Mouse (Mus musculus) intestine, embryonic 14.5 days (tissue): Measurements from ENCODE around the gene Rcbtb2. TPM values are rescaled to one million over a fixed set of nuclear protein-coding genes. Genes with fewer than 3 reads are reported as not detected.
A peak's percentile ranks its signal among the peaks of the same experiment; 100 is the strongest.

Experiments
- ATAC-seq: fragments of 200-750 bp; cut with Nextera tagmentation; replicated peaks from 2 replicates; pipeline ENCODE4 v1.8.0; 2017; ENCODE audit warnings: low read depth, moderate number of reproducible peaks, moderate TSS enrichment, moderate library complexity; ENCODE audit not compliant: low FRiP score, low TSS enrichment
- DNase-seq: peaks from one replicate; pipeline ENCODE4 v3.0.0-alpha.2; 2018; ENCODE audit warnings: low spot score
- H3K27ac ChIP-seq: fragments of 300-500 bp; sonication (generic); 2 replicates; pipeline ENCODE4 v1.5.1; 2014; ENCODE audit warnings: low read depth, mild to moderate bottlenecking, control low read depth
- H3K27me3 ChIP-seq: fragments of 300-500 bp; sonication (generic); replicated peaks from 2 replicates; pipeline ENCODE4 v1.6.1; 2014; ENCODE audit warnings: low read length, control low read depth; ENCODE audit not compliant: control insufficient read depth, insufficient read depth
- H3K36me3 ChIP-seq: fragments of 300-500 bp; sonication (generic); 2 replicates; pipeline ENCODE4 v1.6.1; 2014; ENCODE audit warnings: low read length, control low read depth; ENCODE audit not compliant: control insufficient read depth, insufficient read depth
- H3K4me1 ChIP-seq: fragments of 300-500 bp; sonication (generic); replicated peaks from 2 replicates; pipeline ENCODE4 v1.6.1; 2014; ENCODE audit warnings: low read length, control low read depth, mixed read lengths; ENCODE audit not compliant: control insufficient read depth, insufficient read depth
- H3K4me2 ChIP-seq: fragments of 300-500 bp; sonication (generic); 2 replicates; pipeline ENCODE4 v1.6.1; 2014; ENCODE audit warnings: low read length
- H3K4me3 ChIP-seq: fragments of 300-500 bp; sonication (generic); 2 replicates; pipeline ENCODE4 v1.5.1; 2014; ENCODE audit warnings: low read depth, low read length, control low read depth, mixed read lengths
- H3K9ac ChIP-seq: fragments of 300-500 bp; sonication (generic); 2 replicates; pipeline ENCODE4 v1.6.1; 2014; ENCODE audit warnings: mild to moderate bottlenecking, low read length
- H3K9me3 ChIP-seq: fragments of 300-500 bp; sonication (generic); 2 replicates; pipeline ENCODE4 v1.6.1; 2016; ENCODE audit warnings: low read length, control low read depth; ENCODE audit not compliant: control insufficient read depth
- WGBS: fragments of 180-500 bp; shearing (Covaris S2); extraction: QIAGEN DNeasy Blood & Tissue Kit; methylation state at CpG from one replicate; pipeline ENCODE4 v1.1.7; 2014; 5-methylcytosine and 5-hydroxymethylcytosine counted together
- polyA plus RNA-seq: library from polyadenylated mRNA; unstranded; fragments of >200 nt; fragmentation: Nextera tagmentation; extraction: Ambion mirVana; gene quantifications from 2 replicates; pipeline ENCODE4 v1.2.1, GENCODE M21; 2014

Rcbtb2 gene
- polyA plus RNA-seq, 1 experiment from 2014 or later, result 89.3 TPM

DNA sequence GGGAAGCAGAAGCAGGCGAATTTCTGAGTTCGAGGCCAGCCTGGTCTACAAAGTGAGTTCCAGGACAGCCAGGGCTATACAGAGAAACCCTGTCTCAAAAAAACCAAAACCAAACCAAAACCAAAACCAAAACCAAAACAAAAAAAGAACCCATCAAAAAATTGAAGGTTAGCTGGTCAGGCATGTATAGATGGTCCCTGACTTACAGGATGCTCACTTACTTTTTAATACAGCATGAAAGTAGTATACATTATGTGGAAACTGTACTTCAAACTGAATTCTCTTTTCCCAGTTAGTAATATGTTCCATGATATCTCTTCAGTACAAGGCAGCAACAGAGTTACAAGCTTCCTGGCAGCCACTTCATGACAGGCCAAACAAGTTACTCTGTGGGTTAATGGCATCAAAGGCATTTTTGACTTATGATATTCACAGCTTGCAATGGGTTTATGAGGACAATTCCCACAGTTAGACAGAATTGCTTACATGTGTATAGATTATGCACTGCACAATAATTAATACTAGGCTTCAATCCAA, 121.3 kb downstream of the Rcbtb2 start:
- Histone ChIP-seq H3K27ac (no peak overlapping the region), H3K27me3 (no peaks in the 10 kb centered on the region), H3K9me3 (no peaks in the 10 kb centered on the region), H3K4me3 (no peak overlapping the region), H3K4me2 (no peak overlapping the region), H3K4me1 (no peaks in the 10 kb centered on the region), H3K9ac (no peak overlapping the region), H3K36me3 (peaks cover 11% of the 10 kb centered on the region; the same call in 1 of the 2 replicates)
- DNase-seq (no peak), ATAC-seq (no peak)
- WGBS, result 98% methylated on average over 2 of the region's 2 CpGs

DNA sequence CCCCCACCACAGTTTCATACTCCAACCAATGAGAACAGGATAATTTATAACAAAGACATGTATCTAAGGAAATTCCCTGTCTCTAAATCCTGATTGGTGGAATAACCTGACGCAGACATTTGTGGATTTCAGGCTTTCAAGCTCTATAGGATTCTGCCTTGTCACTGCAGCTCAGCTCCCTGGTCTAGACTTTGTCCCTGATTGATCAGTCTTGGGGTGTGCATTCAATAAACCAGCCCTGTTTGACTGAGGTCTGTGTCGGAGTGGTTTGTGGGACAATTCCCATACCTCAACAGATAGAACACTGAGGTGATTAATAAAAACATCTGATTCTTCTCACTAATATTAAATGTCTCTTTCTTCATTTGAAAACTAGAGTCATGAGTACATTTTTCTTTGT, 127.2 kb downstream of the Rcbtb2 start:
- Histone ChIP-seq H3K27me3 (no peaks in the 10 kb centered on the region), H3K4me1 (no peaks in the 10 kb centered on the region), H3K36me3 (no peaks in the 10 kb centered on the region), H3K4me3 (no peak overlapping the region), H3K27ac (no peak overlapping the region), H3K4me2 (no peak overlapping the region), H3K9ac (no peak overlapping the region), H3K9me3 (no peaks in the 10 kb centered on the region)
- ATAC-seq, result no peak
- no peak for DNase-seq
- WGBS, result 89% methylated on average over 2 of the region's 2 CpGs

DNA sequence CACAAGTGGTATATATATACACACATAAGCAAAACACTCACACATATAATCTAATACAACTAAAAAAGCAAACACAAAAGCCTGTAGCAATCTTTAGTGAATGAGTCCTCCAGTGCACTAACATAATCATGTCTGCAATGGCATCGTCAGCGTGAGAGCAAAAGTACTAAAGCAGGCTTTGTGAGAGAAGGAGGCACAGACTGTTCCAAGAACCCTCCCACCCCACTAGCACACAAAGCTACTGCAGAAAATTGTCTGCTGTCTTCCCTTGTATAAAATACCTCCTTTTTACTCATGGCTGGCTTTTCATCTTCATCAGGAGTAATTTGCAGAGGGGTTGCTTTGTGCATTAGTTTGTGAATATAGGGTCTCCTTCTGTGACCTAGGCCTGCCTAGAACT, 129.4 kb downstream of the Rcbtb2 start:
- Histone ChIP-seq H3K4me2 (no peak overlapping the region), H3K9me3 (no peaks in the 10 kb centered on the region), H3K4me3 (no peak overlapping the region), H3K9ac (no peak overlapping the region), H3K27ac (0 out of 2 replicates have a peak overlapping the region, but pooled peaks have one; percentile 9), H3K27me3 (no peaks in the 10 kb centered on the region), H3K4me1 (no peaks in the 10 kb centered on the region; the same call in 1 of the 2 replicates), H3K36me3 (no peaks in the 10 kb centered on the region)
- no peak for DNase-seq
- ATAC-seq, result no peak
- WGBS, result 87% methylated on average over 2 of the region's 2 CpGs

DNA sequence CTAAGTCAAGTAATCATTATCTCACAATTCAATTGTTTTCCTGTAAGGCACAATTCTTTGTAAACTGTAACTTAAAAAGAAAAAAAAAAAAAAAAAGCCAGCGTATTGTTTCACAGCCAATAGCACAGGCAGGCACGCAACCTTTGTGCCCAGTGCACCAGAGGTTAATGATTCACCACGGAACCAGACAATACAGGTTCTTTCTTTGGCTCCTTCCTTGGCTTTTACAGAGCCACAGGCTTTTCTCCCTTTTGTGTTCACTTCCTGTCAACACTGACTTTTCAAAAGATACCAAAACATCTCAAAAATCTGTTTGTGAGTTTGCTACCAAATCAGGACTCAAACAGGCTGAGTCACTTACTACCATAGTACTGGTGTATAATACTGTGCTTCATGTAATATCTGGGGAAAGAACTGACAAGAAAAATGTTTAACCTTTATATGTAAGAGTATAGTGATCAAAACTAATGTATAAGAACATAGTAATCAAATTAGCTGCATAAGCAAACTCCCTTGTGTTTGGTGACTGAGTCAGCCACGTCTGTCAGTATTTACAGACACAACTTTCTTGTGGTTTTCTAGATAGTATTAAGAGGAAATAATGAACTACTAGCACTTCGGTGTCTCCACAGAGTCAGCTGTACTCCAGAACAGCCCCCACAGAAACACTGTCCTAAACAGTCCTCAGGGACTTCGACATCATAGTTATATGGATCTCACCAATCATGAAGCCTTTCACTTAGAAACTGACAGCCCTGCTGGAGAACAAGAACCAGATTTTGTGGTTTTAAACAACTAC, 130.8 kb downstream of the Rcbtb2 start:
- no peaks in the 10 kb centered on the region; the same call in 1 of the 2 replicates for H3K4me1 ChIP-seq
- WGBS, result 68% methylated on average over 6 of the region's 6 CpGs
- H3K27ac ChIP-seq, result peak overlapping the region; percentile 73
- no peak overlapping the region for H3K4me3 ChIP-seq
- no peak overlapping the region for H3K9ac ChIP-seq
- no peaks in the 10 kb centered on the region for H3K36me3 ChIP-seq
- peak overlapping the region; percentile 18; the same call in 1 of the 2 replicates for H3K4me2 ChIP-seq
- H3K27me3 ChIP-seq, result no peaks in the 10 kb centered on the region
- ATAC-seq, result peak; percentile 94
- H3K9me3 ChIP-seq, result no peaks in the 10 kb centered on the region
- no peak for DNase-seq

DNA sequence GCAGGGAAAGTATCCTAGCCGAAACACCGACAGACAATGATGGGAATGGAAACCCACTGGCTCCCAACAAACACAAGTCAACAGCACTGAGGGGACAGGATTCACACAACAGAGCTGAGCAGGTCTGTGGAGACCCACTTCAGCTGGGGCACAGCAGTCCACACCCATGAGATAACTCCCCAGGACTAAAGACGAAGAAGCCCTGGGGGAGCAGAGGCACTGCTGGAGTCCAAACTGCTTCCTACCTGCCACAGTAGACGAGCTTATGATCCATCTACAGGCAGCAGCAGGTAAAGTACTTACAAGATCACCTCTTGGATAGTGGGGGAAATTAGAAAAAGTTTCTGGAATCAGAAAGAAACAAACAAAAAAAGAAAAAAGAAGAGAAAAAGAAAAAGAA, 131.6 kb downstream of the Rcbtb2 start:
- Histone ChIP-seq H3K9ac (no peak overlapping the region), H3K4me3 (no peak overlapping the region), H3K4me2 (no peak overlapping the region), H3K27me3 (no peaks in the 10 kb centered on the region), H3K4me1 (no peaks in the 10 kb centered on the region; the same call in 1 of the 2 replicates), H3K36me3 (no peaks in the 10 kb centered on the region), H3K27ac (no peak overlapping the region), H3K9me3 (no peaks in the 10 kb centered on the region)
- DNase-seq (no peak), ATAC-seq (0 out of 2 replicates have a peak, but pooled peaks have one; percentile 44)
- WGBS, result 74% methylated on average over 4 of the region's 4 CpGs

DNA sequence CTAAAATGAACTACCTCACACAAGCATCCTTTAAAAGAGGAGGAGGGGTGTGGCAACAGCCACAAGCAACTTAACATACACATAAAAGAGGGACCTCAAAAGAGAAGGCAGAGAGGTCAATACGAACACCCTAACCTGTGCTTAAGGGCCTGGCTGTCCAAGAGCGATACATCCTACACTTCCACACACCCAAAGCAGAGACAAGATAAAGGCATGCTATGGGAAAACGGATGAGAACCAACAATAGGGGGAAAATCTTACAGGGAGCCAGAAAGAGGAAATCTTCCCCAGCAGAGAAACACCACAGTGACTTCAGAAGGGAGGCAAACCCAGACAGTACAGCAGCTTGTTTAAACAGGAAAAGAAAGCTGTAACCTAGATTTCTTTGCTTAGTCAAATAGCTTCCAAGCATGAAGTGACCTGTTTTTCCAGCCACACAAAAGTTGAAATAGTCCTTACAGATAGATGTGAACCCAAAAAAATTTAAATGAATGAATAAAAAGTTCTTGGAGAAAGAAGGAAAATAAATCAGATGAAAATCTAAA, 132.7 kb downstream of the Rcbtb2 start:
- no peaks in the 10 kb centered on the region for H3K9me3 ChIP-seq
- ATAC-seq (no peak), DNase-seq (no peak)
- H3K27ac ChIP-seq, result no peak overlapping the region
- no peaks in the 10 kb centered on the region; the same call in 1 of the 2 replicates for H3K4me1 ChIP-seq
- no peaks in the 10 kb centered on the region for H3K27me3 ChIP-seq
- H3K9ac ChIP-seq, result no peak overlapping the region
- H3K4me2 ChIP-seq, result no peak overlapping the region
- WGBS, result 57% methylated on average over 3 of the region's 3 CpGs
- no peak overlapping the region for H3K4me3 ChIP-seq
- no peaks in the 10 kb centered on the region for H3K36me3 ChIP-seq

DNA sequence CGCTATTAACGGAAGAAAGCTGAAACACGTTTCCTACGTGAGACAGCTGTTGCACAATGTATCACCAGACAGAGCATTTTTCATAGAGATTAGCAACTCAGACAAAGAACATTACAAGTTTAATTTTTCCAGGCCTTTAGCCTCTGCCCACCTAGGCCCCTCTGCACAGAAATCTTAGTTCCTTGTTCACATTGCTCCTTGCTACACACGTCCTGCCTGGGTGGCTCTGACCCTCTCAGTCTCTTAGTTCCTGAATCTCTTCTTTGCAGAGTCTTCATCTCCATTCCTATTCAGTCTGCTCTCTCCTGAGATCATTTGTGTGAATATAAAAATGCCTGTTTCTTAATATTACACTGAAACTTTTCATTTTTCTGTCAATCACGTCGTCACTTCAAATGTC, 134.5 kb downstream of the Rcbtb2 start:
- ATAC-seq (no peak), DNase-seq (no peak)
- Histone ChIP-seq H3K9ac (no peak overlapping the region), H3K4me3 (no peak overlapping the region), H3K4me2 (no peak overlapping the region), H3K27me3 (no peaks in the 10 kb centered on the region), H3K36me3 (0 out of 2 replicates have a peak, but pooled peaks cover 2% of the 10 kb centered on the region), H3K9me3 (no peaks in the 10 kb centered on the region), H3K27ac (no peak overlapping the region), H3K4me1 (no peaks in the 10 kb centered on the region; the same call in 1 of the 2 replicates)
- WGBS, result 65% methylated on average over 7 of the region's 7 CpGs
